Mouse (Mus musculus): ENCODE measurements around the gene Rc3h1. TPM values are rescaled to one million over a fixed set of nuclear protein-coding genes. Genes with fewer than 3 reads are reported as not detected.
A peak's percentile ranks its signal among the peaks of the same experiment; 100 is the strongest.
"Not testable (repeated sequence)": the region's sequence is repeated elsewhere in the genome, so short reads cannot be mapped to it uniquely, and the experiment has no call there.

The Rc3h1 gene
- 10.5 and 12.1 TPM in 2 replicates for polyA plus RNA-seq (2016; fragmentation: Nextera tagmentation; extraction: Ambion mirVana)

DNA sequence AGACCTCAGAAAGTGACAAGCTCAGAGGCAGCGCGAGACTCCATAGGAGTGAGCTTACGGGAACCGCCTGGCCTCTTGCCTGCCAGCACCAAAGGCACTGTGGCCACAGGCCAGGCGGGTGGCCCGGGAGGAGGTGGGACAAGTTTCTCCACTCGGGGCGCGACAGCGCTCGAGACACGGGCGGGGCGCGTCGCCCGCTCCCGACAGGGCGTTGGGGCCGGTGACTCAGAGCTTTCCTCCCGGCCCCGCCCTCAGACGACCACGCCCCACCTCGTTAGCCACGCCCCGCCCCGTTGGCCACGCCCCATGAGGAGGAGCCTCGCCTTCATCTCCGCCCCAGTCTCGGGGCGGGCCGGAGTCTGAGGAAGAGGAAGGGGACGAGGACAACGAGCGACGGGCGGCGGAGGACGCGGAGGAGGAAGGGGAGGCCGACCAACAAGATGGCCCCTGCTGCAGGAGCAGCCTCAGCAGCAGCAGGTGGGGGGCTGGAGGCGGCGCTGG lies at the start of gene Rc3h1:
TSS of gene Rc3h1 (plus strand) at position 362 of the 501 bp plus-strand sequence.
- Histone ChIP-seq H3K4me3 (peak within 1 kb of the TSS; percentile 95), H3K9ac (peak within 1 kb of the TSS; percentile 93), H3K27ac (peak within 1 kb of the TSS; percentile 93), H3K36me3 (no peaks in the 10 kb centered on the region), H3K4me2 (replicated peaks) (peak within 1 kb of the TSS; percentile 67), H3K27me3 (no peaks in the 10 kb centered on the region), H3K9me3 (replicated peaks) (no peaks in the 10 kb centered on the region), H3K4me1 (peaks cover 7% of the 10 kb centered on the region; the same call in 1 of the 2 replicates)
- peak; percentile 96 for ATAC-seq (ENCODE audit: low FRiP score)
- WGBS: 1% methylated on average over 31 of the region's 45 CpGs

DNA sequence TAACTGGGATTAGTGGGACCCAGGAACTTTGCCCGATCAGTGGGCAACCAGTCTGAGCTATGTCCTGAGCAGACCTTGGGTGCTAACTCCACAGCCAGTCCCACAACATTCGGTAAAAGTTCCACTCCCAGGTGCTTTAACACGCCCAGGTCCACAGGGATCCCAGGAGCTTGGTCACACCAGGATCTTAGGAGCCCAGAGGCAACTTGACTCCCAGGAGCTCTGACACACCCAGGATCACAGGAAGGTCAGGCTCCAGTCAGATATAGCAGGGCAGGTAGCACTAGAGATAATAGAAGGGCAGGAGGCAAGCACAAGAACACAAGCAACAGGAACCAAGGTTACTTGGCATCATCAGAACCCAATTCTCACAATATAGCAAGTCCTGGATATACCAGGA lies 48.1 kb upstream of the Rc3h1 start:
- Histone ChIP-seq H3K4me1 (no peaks in the 10 kb centered on the region), H3K9me3 (replicated peaks) (no peaks in the 10 kb centered on the region), H3K36me3 (no peaks in the 10 kb centered on the region), H3K4me3 (no peak overlapping the region), H3K4me2 (replicated peaks) (no peak overlapping the region), H3K27me3 (no peaks in the 10 kb centered on the region), H3K9ac (no peak overlapping the region), H3K27ac (no peak overlapping the region)
- 90% methylated on average over 3 of the region's 3 CpGs for WGBS
- ATAC-seq (ENCODE audit: low FRiP score): no peak

DNA sequence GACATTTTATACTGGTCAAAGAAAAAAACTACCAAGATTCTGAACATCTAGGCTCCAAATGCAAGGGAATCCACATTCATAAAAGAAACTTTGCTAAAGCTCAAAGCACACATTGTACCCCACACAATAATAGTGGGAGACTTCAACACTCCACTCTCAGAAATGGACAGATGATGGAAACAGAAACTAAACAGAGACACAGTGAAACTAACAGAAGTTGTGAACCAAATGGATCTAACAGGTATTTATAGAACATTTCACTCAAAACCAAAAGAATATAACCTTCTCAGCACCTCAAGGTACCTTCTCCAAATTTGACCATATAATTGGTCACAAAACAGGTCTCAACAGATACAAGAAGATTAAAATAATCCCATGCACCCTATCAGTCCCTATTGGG lies 46.3 kb upstream of the Rc3h1 start:
- H3K27me3 ChIP-seq; H3K4me1 ChIP-seq; H3K36me3 ChIP-seq; ATAC-seq (ENCODE audit: low FRiP score); H3K27ac ChIP-seq; H3K9me3 ChIP-seq (replicated peaks); H3K4me3 ChIP-seq; H3K4me2 ChIP-seq (replicated peaks); H3K9ac ChIP-seq: not testable (repeated sequence)

- Histone ChIP-seq H3K36me3 (no peaks in the 10 kb centered on the region), H3K27me3 (no peaks in the 10 kb centered on the region), H3K4me1 (no peaks in the 10 kb centered on the region), H3K27ac (no peak overlapping the region), H3K9me3 (replicated peaks) (no peaks in the 10 kb centered on the region), H3K4me2 (replicated peaks) (no peak overlapping the region), H3K9ac (no peak overlapping the region), H3K4me3 (no peak overlapping the region)
- no peak for ATAC-seq (ENCODE audit: low FRiP score)
- WGBS: 81% methylated on average over 2 of the region's 2 CpGs
Measured at GRCm38 (mm10) chr1:160861142-160861541, 45.1 kb upstream of the Rc3h1 start.

- Histone ChIP-seq H3K4me1 (no peaks in the 10 kb centered on the region), H3K9me3 (replicated peaks) (no peaks in the 10 kb centered on the region), H3K27me3 (no peaks in the 10 kb centered on the region), H3K4me2 (replicated peaks) (no peak overlapping the region), H3K9ac (no peak overlapping the region), H3K36me3 (no peaks in the 10 kb centered on the region), H3K4me3 (no peak overlapping the region), H3K27ac (no peak overlapping the region)
- no peak for ATAC-seq (ENCODE audit: low FRiP score)
- WGBS: 87% methylated on average over 1 of the region's 1 CpGs
Measured at GRCm38 (mm10) chr1:160861632-160862031, 44.6 kb upstream of the Rc3h1 start.

DNA sequence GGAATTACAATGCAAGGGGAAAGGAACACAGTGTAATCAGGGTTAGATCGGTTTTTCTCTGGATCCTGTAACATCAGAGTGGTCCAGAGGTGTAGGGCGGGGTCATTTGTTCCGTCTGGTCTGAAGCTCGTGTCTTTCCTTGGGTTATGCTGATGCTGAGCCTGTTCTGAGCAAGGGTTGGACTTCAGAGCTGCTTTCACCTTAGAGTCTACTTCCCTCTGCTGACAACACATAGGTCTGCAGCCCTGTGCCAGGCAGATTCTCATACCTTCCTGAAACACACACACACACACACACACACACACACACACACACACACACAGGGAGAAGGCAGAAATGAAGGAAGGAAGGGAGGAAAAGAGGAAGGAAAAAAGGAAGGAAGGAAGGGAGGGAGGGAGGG lies 43.2 kb upstream of the Rc3h1 start:
- 77% methylated on average over 4 of the region's 4 CpGs for WGBS
- H3K4me3 ChIP-seq: no peak overlapping the region
- no peak for ATAC-seq (ENCODE audit: low FRiP score)

GRCm38 (mm10) chr1:160874757-160875156 lies 31.5 kb upstream of the Rc3h1 start:
- Histone ChIP-seq H3K4me2 (replicated peaks) (no peak overlapping the region), H3K9me3 (replicated peaks) (no peaks in the 10 kb centered on the region), H3K36me3 (no peaks in the 10 kb centered on the region), H3K9ac (no peak overlapping the region), H3K4me3 (no peak overlapping the region), H3K27ac (no peak overlapping the region), H3K4me1 (no peaks in the 10 kb centered on the region), H3K27me3 (no peaks in the 10 kb centered on the region)
- WGBS: 77% methylated on average over 1 of the region's 1 CpGs
- no peak for ATAC-seq (ENCODE audit: low FRiP score)

More for the DNA sequence above, 43.2 kb upstream of the Rc3h1 start:
- H3K9ac ChIP-seq: no peak overlapping the region
- no peaks in the 10 kb centered on the region for H3K27me3 ChIP-seq
- H3K4me1 ChIP-seq: no peaks in the 10 kb centered on the region
- no peak overlapping the region for H3K27ac ChIP-seq
- no peak overlapping the region for H3K4me2 ChIP-seq (replicated peaks)
- no peaks in the 10 kb centered on the region for H3K36me3 ChIP-seq
- H3K9me3 ChIP-seq (replicated peaks): no peaks in the 10 kb centered on the region

GRCm38 (mm10) chr1:160876968-160877367 lies 29.2 kb upstream of the Rc3h1 start:
- Histone ChIP-seq H3K4me2 (replicated peaks) (no peak overlapping the region), H3K4me1 (no peaks in the 10 kb centered on the region), H3K36me3 (no peaks in the 10 kb centered on the region), H3K9me3 (replicated peaks) (no peaks in the 10 kb centered on the region), H3K9ac (no peak overlapping the region), H3K4me3 (no peak overlapping the region), H3K27me3 (no peaks in the 10 kb centered on the region), H3K27ac (no peak overlapping the region)
- no peak for ATAC-seq (ENCODE audit: low FRiP score)
- WGBS: 90% methylated on average over 4 of the region's 4 CpGs

- no peak overlapping the region for H3K4me3 ChIP-seq
- no peaks in the 10 kb centered on the region for H3K4me1 ChIP-seq
- no peaks in the 10 kb centered on the region for H3K36me3 ChIP-seq
- no peak overlapping the region for H3K9ac ChIP-seq
- no peak for ATAC-seq (ENCODE audit: low FRiP score)
- no peak overlapping the region for H3K4me2 ChIP-seq (replicated peaks)
- H3K27me3 ChIP-seq: no peaks in the 10 kb centered on the region
- no peaks in the 10 kb centered on the region for H3K9me3 ChIP-seq (replicated peaks)
- 83% methylated on average over 4 of the region's 4 CpGs for WGBS
- no peak overlapping the region for H3K27ac ChIP-seq
Measured at GRCm38 (mm10) chr1:160878485-160878884, 27.7 kb upstream of the Rc3h1 start.

GRCm38 (mm10) chr1:160881378-160881777 lies 24.8 kb upstream of the Rc3h1 start:
- not testable (repeated sequence) for H3K36me3 ChIP-seq; H3K27me3 ChIP-seq; H3K9ac ChIP-seq; H3K4me1 ChIP-seq; H3K4me3 ChIP-seq; H3K27ac ChIP-seq; H3K4me2 ChIP-seq (replicated peaks); H3K9me3 ChIP-seq (replicated peaks); ATAC-seq (ENCODE audit: low FRiP score)
- WGBS: 62% methylated on average over 1 of the region's 1 CpGs

DNA sequence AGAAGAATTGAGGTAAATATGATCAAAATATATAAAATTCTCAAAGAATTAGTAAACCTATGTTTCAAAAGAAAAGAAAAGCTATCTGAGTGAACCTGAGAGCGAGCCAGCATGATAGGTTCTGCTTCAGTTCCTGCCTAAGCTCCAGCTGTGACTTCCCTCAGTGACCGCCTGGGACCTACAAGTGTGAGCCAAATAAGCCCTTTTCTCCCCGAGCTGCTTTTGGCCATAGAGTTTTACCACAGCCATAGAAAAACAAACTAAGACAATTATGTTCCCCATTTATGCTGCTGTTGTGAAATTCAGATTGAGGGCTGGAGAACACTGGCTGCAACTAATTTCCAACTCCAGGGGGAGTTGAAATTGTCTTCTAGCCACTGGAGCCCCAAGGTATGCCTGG lies 24.2 kb upstream of the Rc3h1 start:
- no peaks in the 10 kb centered on the region for H3K9me3 ChIP-seq (replicated peaks)
- H3K9ac ChIP-seq: no peak overlapping the region
- H3K27ac ChIP-seq: no peak overlapping the region
- H3K4me2 ChIP-seq (replicated peaks): no peak overlapping the region
- ATAC-seq (ENCODE audit: low FRiP score): no peak
- H3K4me1 ChIP-seq: no peaks in the 10 kb centered on the region
- H3K36me3 ChIP-seq: no peaks in the 10 kb centered on the region
- no peaks in the 10 kb centered on the region for H3K27me3 ChIP-seq
- WGBS: 67% methylated on average over 3 of the region's 3 CpGs
- H3K4me3 ChIP-seq: no peak overlapping the region

- Histone ChIP-seq H3K27ac (no peak overlapping the region), H3K36me3 (no peaks in the 10 kb centered on the region), H3K4me2 (replicated peaks) (no peak overlapping the region), H3K9me3 (replicated peaks) (no peaks in the 10 kb centered on the region), H3K4me1 (no peaks in the 10 kb centered on the region), H3K9ac (no peak overlapping the region), H3K27me3 (no peaks in the 10 kb centered on the region), H3K4me3 (no peak overlapping the region)
- no peak for ATAC-seq (ENCODE audit: low FRiP score)
- WGBS: 84% methylated on average over 3 of the region's 3 CpGs
Measured at GRCm38 (mm10) chr1:160884273-160884672, 21.9 kb upstream of the Rc3h1 start.

DNA sequence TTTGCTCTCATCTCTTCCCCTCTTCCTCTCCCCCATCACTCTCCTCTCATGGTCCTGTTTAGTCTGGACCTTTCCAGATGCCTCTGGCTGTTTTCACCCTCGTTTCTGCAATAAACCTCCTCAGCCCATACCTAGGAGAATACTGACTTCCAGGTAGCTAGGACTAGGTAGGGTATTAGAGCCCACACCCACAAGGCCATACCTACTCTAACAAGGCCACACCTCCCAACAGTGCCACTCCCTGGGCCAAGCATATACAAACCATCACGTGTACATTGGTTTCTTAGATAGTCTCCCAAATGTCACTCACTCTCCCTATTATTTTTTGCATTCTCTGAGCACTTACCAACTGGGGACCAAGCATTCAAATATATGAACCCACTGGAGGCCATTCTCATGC lies 21.2 kb upstream of the Rc3h1 start:
- H3K4me2 ChIP-seq (replicated peaks): no peak overlapping the region
- ATAC-seq (ENCODE audit: low FRiP score): no peak
- H3K27ac ChIP-seq: no peak overlapping the region
- no peaks in the 10 kb centered on the region for H3K4me1 ChIP-seq
- no peaks in the 10 kb centered on the region for H3K9me3 ChIP-seq (replicated peaks)
- no peak overlapping the region for H3K9ac ChIP-seq
- no peaks in the 10 kb centered on the region for H3K27me3 ChIP-seq
- H3K36me3 ChIP-seq: no peaks in the 10 kb centered on the region
- 65% methylated on average over 2 of the region's 2 CpGs for WGBS
- H3K4me3 ChIP-seq: no peak overlapping the region

All from hindbrain, embryonic 12.5 days (tissue).